Mouse (Mus musculus) forebrain, embryonic 11.5 days (tissue): ENCODE data around the gene Rita1. TPM values are rescaled to one million over a fixed set of nuclear protein-coding genes. Genes with fewer than 3 reads are reported as not detected.

Experiments used
- polyA plus RNA-seq: library from polyadenylated mRNA; unstranded; fragments of >200 nt; fragmentation: Nextera tagmentation; extraction: Ambion mirVana; gene quantifications from 2 replicates; pipeline ENCODE4 v1.2.1, GENCODE M21; 2014

Rita1 gene
- polyA plus RNA-seq, 1 experiment from 2014 or later, result 10.2 TPM

Other genes starting within 250 kb of the Rita1 start
- 22.7 and 25.2 TPM in 2 replicates for gene Lhx5, start 180.9 kb downstream of the Rita1 start, polyA plus RNA-seq
- gene Sdsl, start 139.8 kb downstream of the Rita1 start, polyA plus RNA-seq, result 4.5 and 6.0 TPM in 2 replicates
- gene Sds, start 136.1 kb downstream of the Rita1 start, polyA plus RNA-seq, result not detected in 2 replicates
- gene Plbd2, start 109.0 kb downstream of the Rita1 start, polyA plus RNA-seq, result 29.8 and 31.2 TPM in 2 replicates
- 2.9 and 3.3 TPM in 2 replicates for gene Slc8b1, start 101.4 kb downstream of the Rita1 start, polyA plus RNA-seq
- gene Tpcn1, start 23.9 kb downstream of the Rita1 start, polyA plus RNA-seq, result 14.5 and 14.6 TPM in 2 replicates
- 1.1 TPM in 2 replicates for gene Iqcd, start 23.6 kb downstream of the Rita1 start, polyA plus RNA-seq
- 45.2 and 45.7 TPM in 2 replicates for gene Ddx54, start 150 bp upstream of the Rita1 start, polyA plus RNA-seq
- not detected in 2 replicates for gene Cfap73, start 21.6 kb upstream of the Rita1 start, polyA plus RNA-seq
- gene Rasal1, start 36.2 kb upstream of the Rita1 start, polyA plus RNA-seq, result not detected in 2 replicates
- gene Dtx1, start 99.3 kb upstream of the Rita1 start, polyA plus RNA-seq, result 6.4 and 6.6 TPM in 2 replicates
- 0.15 TPM in 1 of 2 replicates, not detected in the other for gene Oas2, start 137.3 kb upstream of the Rita1 start, polyA plus RNA-seq
- gene Oas3, start 165.1 kb upstream of the Rita1 start, polyA plus RNA-seq, result 0.12 and 0.27 TPM in 2 replicates
- not detected in 2 replicates for gene Oas1e, start 182.9 kb upstream of the Rita1 start, polyA plus RNA-seq
- 0.36 TPM in 1 of 2 replicates, not detected in the other for gene Oas1c, start 199.9 kb upstream of the Rita1 start, polyA plus RNA-seq
- gene Oas1f, start 234.8 kb upstream of the Rita1 start, polyA plus RNA-seq, result not detected in 2 replicates
- not detected in 2 replicates for gene Oas1h, start 248.8 kb upstream of the Rita1 start, polyA plus RNA-seq